Mouse (Mus musculus) testis, adult 2 months (tissue): ENCODE data around the gene Desi1.

Source experiments
- CTCF ChIP-seq: fragments of 200-500 bp; IDR thresholded peaks from 2 replicates; pipeline ENCODE4 v1.5.1; 2012; ENCODE audit warnings: low read depth, mild to moderate bottlenecking, inconsistent platforms, low read length, moderate library complexity; ENCODE audit not compliant: control insufficient read depth, insufficient read depth, insufficient replicate concordance
- POLR2A ChIP-seq: fragments of 200-500 bp; IDR thresholded peaks from 2 replicates; pipeline ENCODE4 v1.6.1; 2012; ENCODE audit warnings: low read depth, mild to moderate bottlenecking, inconsistent platforms, low read length, moderate library complexity; ENCODE audit not compliant: control insufficient read depth

DNA sequence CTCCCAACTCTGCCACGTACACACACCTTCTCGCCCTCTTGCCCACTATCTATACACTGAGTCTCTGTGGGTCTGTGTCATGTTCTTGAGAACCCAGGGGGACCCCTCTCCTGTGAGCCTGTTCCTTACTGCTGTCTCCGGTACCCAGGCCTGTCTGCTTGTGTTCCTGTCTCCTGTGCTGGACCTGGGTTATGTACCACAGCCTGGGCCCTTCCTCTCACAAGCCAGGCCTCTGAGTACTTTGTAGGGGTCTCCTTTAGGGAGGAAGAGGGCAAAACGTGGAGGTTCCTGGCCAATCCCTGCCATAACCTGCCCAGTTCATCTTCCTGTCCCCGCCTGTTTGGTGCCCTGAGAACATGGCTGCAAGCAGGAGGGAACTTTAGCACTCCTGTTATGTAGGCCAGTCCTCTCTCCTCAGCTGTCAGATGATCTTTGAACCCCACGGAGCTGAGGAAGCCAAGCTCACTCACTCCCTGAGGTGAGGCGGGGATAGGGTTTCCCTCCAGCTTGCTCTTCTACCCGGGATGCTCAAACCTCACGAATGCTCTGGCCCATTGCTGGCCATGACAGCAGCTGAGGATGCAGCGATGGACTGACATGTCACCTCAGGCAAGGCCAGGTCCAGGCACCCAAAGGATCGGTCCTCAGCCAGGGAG, 84.1 kb downstream of the Desi1 start:
- no peak for TF ChIP-seq CTCF
- no peak for TF ChIP-seq POLR2A
